Mouse (Mus musculus): ENCODE measurements at regions not wholly inside any gene's neighbourhood (a gene's known extent, or its start where the extent isn't known, plus 50 kb on each side); places are given as distances from the start of the nearest gene placed in this dataset.
A peak's percentile ranks its signal among the peaks of the same experiment; 100 is the strongest.

GRCm38 (mm10) chr14:98471803-98472509 lies 302.4 kb upstream of the Dach1 start:
- no peak for ATAC-seq (ENCODE audit: low FRiP score, low read depth)
- peaks cover 6% of the 10 kb centered on the region; the same call in 1 of the 2 replicates for H3K4me1 ChIP-seq
- H3K9ac ChIP-seq (replicated peaks) = no peak overlapping the region
- H3K4me2 ChIP-seq (replicated peaks) = no peak overlapping the region
- H3K36me3 ChIP-seq = no peaks in the 10 kb centered on the region
- H3K27me3 ChIP-seq = no peaks in the 10 kb centered on the region
- no peak overlapping the region for H3K4me3 ChIP-seq
- H3K27ac ChIP-seq (replicated peaks) = no peak overlapping the region
- 63% methylated on average over 5 of the region's 5 CpGs for WGBS
- H3K9me3 ChIP-seq = no peaks in the 10 kb centered on the region

- Histone ChIP-seq H3K4me1 (no peaks in the 10 kb centered on the region), H3K27me3 (no peaks in the 10 kb centered on the region), H3K4me2 (replicated peaks) (no peak overlapping the region), H3K27ac (replicated peaks) (no peak overlapping the region), H3K9me3 (no peaks in the 10 kb centered on the region), H3K36me3 (no peaks in the 10 kb centered on the region), H3K9ac (replicated peaks) (no peak overlapping the region), H3K4me3 (no peak overlapping the region)
- 93% methylated on average over 1 of the region's 1 CpGs for WGBS
- ATAC-seq (ENCODE audit: low FRiP score, low read depth) = no peak
These were observed 284.9 kb upstream of the Dach1 start for GRCm38 (mm10) chr14:98454461-98454860.

- H3K27me3 ChIP-seq = no peaks in the 10 kb centered on the region
- WGBS = 87% methylated on average over 6 of the region's 6 CpGs
- H3K36me3 ChIP-seq = no peaks in the 10 kb centered on the region
- H3K27ac ChIP-seq (replicated peaks) = no peak overlapping the region
- no peak for ATAC-seq (ENCODE audit: low FRiP score, low read depth)
- H3K4me1 ChIP-seq = no peaks in the 10 kb centered on the region
- no peak overlapping the region for H3K4me3 ChIP-seq
- no peak overlapping the region for H3K4me2 ChIP-seq (replicated peaks)
- H3K9me3 ChIP-seq = no peaks in the 10 kb centered on the region
- no peak overlapping the region for H3K9ac ChIP-seq (replicated peaks)
These were observed 282.6 kb upstream of the Dach1 start for GRCm38 (mm10) chr14:98452191-98452590.

- no peak overlapping the region for H3K9ac ChIP-seq (replicated peaks)
- no peaks in the 10 kb centered on the region for H3K9me3 ChIP-seq
- no peaks in the 10 kb centered on the region for H3K4me1 ChIP-seq
- ATAC-seq (ENCODE audit: low FRiP score, low read depth) = no peak
- no peaks in the 10 kb centered on the region for H3K27me3 ChIP-seq
- H3K27ac ChIP-seq (replicated peaks) = no peak overlapping the region
- H3K36me3 ChIP-seq = no peaks in the 10 kb centered on the region
- H3K4me3 ChIP-seq = no peak overlapping the region
- H3K4me2 ChIP-seq (replicated peaks) = no peak overlapping the region
- WGBS = 79% methylated on average over 5 of the region's 5 CpGs
These were observed 280.0 kb upstream of the Dach1 start for GRCm38 (mm10) chr14:98449568-98449967.

- Histone ChIP-seq H3K4me3 (no peak overlapping the region), H3K4me1 (no peaks in the 10 kb centered on the region), H3K4me2 (replicated peaks) (no peak overlapping the region), H3K27me3 (no peaks in the 10 kb centered on the region), H3K9me3 (no peaks in the 10 kb centered on the region), H3K27ac (replicated peaks) (no peak overlapping the region), H3K9ac (replicated peaks) (no peak overlapping the region), H3K36me3 (no peaks in the 10 kb centered on the region)
- 89% methylated on average over 3 of the region's 3 CpGs for WGBS
- ATAC-seq (ENCODE audit: low FRiP score, low read depth) = no peak
These were observed 272.8 kb upstream of the Dach1 start for GRCm38 (mm10) chr14:98442411-98442810.

GRCm38 (mm10) chr14:98441954-98442353 lies 272.4 kb upstream of the Dach1 start:
- no peak overlapping the region for H3K4me3 ChIP-seq
- no peak overlapping the region for H3K9ac ChIP-seq (replicated peaks)
- no peak overlapping the region for H3K4me2 ChIP-seq (replicated peaks)
- H3K27ac ChIP-seq (replicated peaks) = no peak overlapping the region
- H3K4me1 ChIP-seq = no peaks in the 10 kb centered on the region
- no peak for ATAC-seq (ENCODE audit: low FRiP score, low read depth)
- no peaks in the 10 kb centered on the region for H3K9me3 ChIP-seq
- H3K27me3 ChIP-seq = no peaks in the 10 kb centered on the region
- WGBS = 77% methylated on average over 2 of the region's 2 CpGs
- H3K36me3 ChIP-seq = no peaks in the 10 kb centered on the region

GRCm38 (mm10) chr14:98431959-98432358 lies 262.4 kb upstream of the Dach1 start:
- Histone ChIP-seq H3K4me2 (replicated peaks) (no peak overlapping the region), H3K36me3 (no peaks in the 10 kb centered on the region), H3K4me3 (no peak overlapping the region), H3K27me3 (no peaks in the 10 kb centered on the region), H3K9ac (replicated peaks) (no peak overlapping the region), H3K4me1 (no peaks in the 10 kb centered on the region), H3K9me3 (no peaks in the 10 kb centered on the region), H3K27ac (replicated peaks) (no peak overlapping the region)
- ATAC-seq (ENCODE audit: low FRiP score, low read depth) = no peak
- WGBS = 60% methylated on average over 11 of the region's 11 CpGs

- 79% methylated on average over 1 of the region's 1 CpGs for WGBS
- H3K9ac ChIP-seq (replicated peaks) = no peak overlapping the region
- no peak overlapping the region for H3K27ac ChIP-seq (replicated peaks)
- ATAC-seq (ENCODE audit: low FRiP score, low read depth) = no peak
- no peaks in the 10 kb centered on the region for H3K36me3 ChIP-seq
- H3K9me3 ChIP-seq = no peaks in the 10 kb centered on the region
- no peak overlapping the region for H3K4me3 ChIP-seq
- H3K4me1 ChIP-seq = no peaks in the 10 kb centered on the region
- no peaks in the 10 kb centered on the region for H3K27me3 ChIP-seq
- no peak overlapping the region for H3K4me2 ChIP-seq (replicated peaks)
These were observed 248.2 kb upstream of the Dach1 start for GRCm38 (mm10) chr14:98417719-98418118.

GRCm38 (mm10) chr14:98414201-98414600 lies 244.6 kb upstream of the Dach1 start:
- Histone ChIP-seq H3K9me3 (no peaks in the 10 kb centered on the region), H3K27me3 (no peaks in the 10 kb centered on the region), H3K4me1 (no peaks in the 10 kb centered on the region), H3K4me3 (no peak overlapping the region), H3K4me2 (replicated peaks) (no peak overlapping the region), H3K36me3 (no peaks in the 10 kb centered on the region), H3K9ac (replicated peaks) (no peak overlapping the region), H3K27ac (replicated peaks) (no peak overlapping the region)
- ATAC-seq (ENCODE audit: low FRiP score, low read depth) = peak; percentile 78
- WGBS = 58% methylated on average over 7 of the region's 7 CpGs

- no peak overlapping the region for H3K4me2 ChIP-seq (replicated peaks)
- H3K27ac ChIP-seq (replicated peaks) = no peak overlapping the region
- WGBS = 77% methylated on average over 3 of the region's 3 CpGs
- H3K9ac ChIP-seq (replicated peaks) = no peak overlapping the region
- ATAC-seq (ENCODE audit: low FRiP score, low read depth) = no peak
- no peaks in the 10 kb centered on the region for H3K36me3 ChIP-seq
- H3K9me3 ChIP-seq = no peaks in the 10 kb centered on the region
- no peak overlapping the region for H3K4me3 ChIP-seq
- H3K4me1 ChIP-seq = 0 out of 2 replicates have a peak, but pooled peaks cover 5% of the 10 kb centered on the region
- H3K27me3 ChIP-seq = no peaks in the 10 kb centered on the region
These were observed 236.5 kb upstream of the Dach1 start for GRCm38 (mm10) chr14:98405936-98406635.

- 77% methylated on average over 5 of the region's 5 CpGs for WGBS
- Histone ChIP-seq H3K4me1 (0 out of 2 replicates have a peak, but pooled peaks cover 5% of the 10 kb centered on the region), H3K4me3 (no peak overlapping the region), H3K27ac (replicated peaks) (no peak overlapping the region), H3K36me3 (no peaks in the 10 kb centered on the region), H3K27me3 (no peaks in the 10 kb centered on the region), H3K4me2 (replicated peaks) (no peak overlapping the region), H3K9me3 (no peaks in the 10 kb centered on the region), H3K9ac (replicated peaks) (no peak overlapping the region)
- no peak for ATAC-seq (ENCODE audit: low FRiP score, low read depth)
These were observed 234.5 kb upstream of the Dach1 start for GRCm38 (mm10) chr14:98404026-98404425.

- no peak overlapping the region for H3K27ac ChIP-seq (replicated peaks)
- no peaks in the 10 kb centered on the region for H3K36me3 ChIP-seq
- H3K4me1 ChIP-seq = no peaks in the 10 kb centered on the region
- H3K4me3 ChIP-seq = no peak overlapping the region
- WGBS = 73% methylated on average over 4 of the region's 4 CpGs
- no peak overlapping the region for H3K9ac ChIP-seq (replicated peaks)
- no peak overlapping the region for H3K4me2 ChIP-seq (replicated peaks)
- H3K9me3 ChIP-seq = no peaks in the 10 kb centered on the region
- ATAC-seq (ENCODE audit: low FRiP score, low read depth) = no peak
- H3K27me3 ChIP-seq = no peaks in the 10 kb centered on the region
These were observed 218.3 kb upstream of the Dach1 start for GRCm38 (mm10) chr14:98387871-98388270.

Measured in midbrain, embryonic 12.5 days (tissue).